Mouse (Mus musculus): Measurements from ENCODE around the gene Rgs16. TPM values are rescaled to one million over a fixed set of nuclear protein-coding genes. Genes with fewer than 3 reads are reported as not detected.
"Not testable (repeated sequence)": the region's sequence is repeated elsewhere in the genome, so short reads cannot be mapped to it uniquely, and the experiment has no call there.

Gene Rgs16
- total RNA-seq, 4 experiments from 2014 or later = 5.3 to 8.8 (median 7.4) TPM

DNA sequence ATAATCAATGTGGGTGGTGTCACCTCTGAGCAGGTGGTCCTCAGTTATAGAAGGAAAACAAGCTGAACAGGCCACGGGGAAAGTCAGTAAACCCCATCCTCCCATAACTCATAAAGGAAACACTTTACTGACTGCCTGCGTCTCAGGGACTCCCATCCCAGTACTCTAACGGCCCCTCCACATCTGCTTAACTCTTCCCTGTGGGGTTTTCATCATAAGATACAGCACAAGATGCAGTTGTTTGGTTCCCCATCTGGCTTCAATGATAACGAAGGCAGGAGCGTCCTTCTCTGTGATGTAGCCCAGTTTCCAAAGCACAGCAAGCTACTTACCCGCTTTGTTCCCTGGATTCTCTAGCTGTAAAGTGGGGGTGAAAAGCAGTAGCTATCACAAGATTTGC, 9.9 kb downstream of the Rgs16 start:
- no peak for DNase-seq (ENCODE audit: low spot score in 2 of 2)

GRCm38 (mm10) chr1:153751763-153752301, 11.7 kb downstream of the Rgs16 start:
- DNase-seq (ENCODE audit: low spot score in 2 of 2) = no peak

DNA sequence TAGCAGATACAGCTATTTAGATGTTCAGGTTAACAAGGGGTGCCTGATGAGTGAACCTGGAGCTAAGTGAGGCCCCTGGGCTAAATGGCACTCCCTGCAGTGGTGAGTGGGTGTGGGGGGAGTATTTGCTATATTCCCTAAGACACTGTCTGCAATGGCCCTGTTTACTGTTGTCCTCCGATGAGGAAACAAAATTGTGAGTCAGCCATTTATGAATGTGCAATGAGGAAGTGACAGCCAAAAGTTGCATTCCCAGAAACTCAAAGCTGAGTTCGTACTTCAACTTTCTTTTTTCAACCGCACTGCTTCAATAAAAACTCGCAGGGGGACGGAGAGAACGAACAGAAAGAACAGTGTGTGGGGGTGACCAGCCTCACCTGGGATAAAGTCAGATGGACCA, 12.4 kb downstream of the Rgs16 start:
- DNase-seq (ENCODE audit: low spot score in 2 of 2) = no peak

GRCm38 (mm10) chr1:153753725-153754464, 13.7 kb downstream of the Rgs16 start:
- no peak for DNase-seq (ENCODE audit: low spot score in 2 of 2)

DNA sequence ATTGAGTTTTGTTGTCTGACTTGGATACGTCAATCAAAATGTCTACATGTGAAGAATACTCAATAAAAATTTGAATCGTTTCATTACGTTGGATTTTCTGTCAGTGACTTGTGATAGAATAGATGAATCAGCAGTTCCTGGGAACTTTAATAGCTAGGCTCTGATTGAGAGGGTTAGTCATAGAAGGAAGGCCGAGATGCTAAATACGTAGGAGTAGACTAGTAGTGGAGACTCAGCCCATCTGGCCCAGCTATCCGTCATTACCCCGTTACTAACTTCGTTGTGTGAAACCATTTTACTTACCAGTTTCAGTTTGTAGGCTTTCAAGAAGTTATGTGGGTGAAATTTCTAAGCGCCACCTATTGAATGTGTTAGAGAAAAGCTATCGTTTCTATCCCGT, 24.0 kb downstream of the Rgs16 start:
- DNase-seq (ENCODE audit: low spot score in 2 of 2) = no peak

DNA sequence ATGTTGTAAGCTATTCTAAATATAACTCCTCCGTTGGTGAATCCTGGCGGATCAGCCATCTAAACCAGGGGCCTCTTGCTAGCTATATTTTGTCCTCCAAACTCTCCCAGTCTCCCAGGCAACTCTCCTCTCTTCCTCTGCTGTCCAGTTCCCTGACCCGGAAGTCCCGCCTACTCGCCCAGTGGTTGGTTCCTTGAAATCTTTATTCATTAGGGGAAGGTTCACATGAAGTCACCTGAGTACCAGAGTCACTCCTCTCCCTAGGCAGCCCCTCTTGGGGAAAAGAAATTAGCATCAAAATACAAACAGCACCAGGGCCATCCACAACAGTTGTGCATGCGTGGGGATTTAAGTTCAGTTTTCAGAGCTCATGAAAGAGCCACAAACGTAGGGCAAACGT, 26.1 kb downstream of the Rgs16 start:
- no peak for DNase-seq (ENCODE audit: low spot score in 2 of 2)

- no peak for DNase-seq (ENCODE audit: low spot score in 2 of 2)
These were observed 27.1 kb downstream of the Rgs16 start for GRCm38 (mm10) chr1:153767281-153767680.

DNA sequence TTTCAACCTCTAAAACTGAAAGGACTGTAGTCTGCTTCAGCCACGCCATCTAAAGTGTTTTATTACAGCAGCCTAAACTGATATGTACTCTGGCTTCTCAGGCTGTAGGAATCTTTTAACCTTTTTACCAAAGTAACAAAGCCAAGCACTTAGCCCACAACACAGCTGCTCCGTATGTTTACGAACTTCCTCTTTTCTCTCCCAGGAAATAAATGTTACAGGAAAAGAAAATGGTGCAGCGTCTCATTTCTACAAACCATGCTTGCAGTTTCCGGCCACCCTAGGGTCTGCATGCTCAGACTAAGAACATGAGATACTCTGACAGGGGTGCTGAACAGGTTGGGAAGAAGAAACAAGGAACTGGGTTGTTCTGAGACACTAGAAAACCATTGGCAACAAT, 28.3 kb downstream of the Rgs16 start:
- DNase-seq (ENCODE audit: low spot score in 2 of 2) = no peak

GRCm38 (mm10) chr1:153769571-153769970, 29.4 kb downstream of the Rgs16 start:
- not testable (repeated sequence) for DNase-seq (ENCODE audit: low spot score in 2 of 2)

GRCm38 (mm10) chr1:153769998-153770775, 30.0 kb downstream of the Rgs16 start:
- no peak for DNase-seq (ENCODE audit: low spot score in 2 of 2)

GRCm38 (mm10) chr1:153770776-153771167, 30.6 kb downstream of the Rgs16 start:
- no peak for DNase-seq (ENCODE audit: low spot score in 2 of 2)

DNA sequence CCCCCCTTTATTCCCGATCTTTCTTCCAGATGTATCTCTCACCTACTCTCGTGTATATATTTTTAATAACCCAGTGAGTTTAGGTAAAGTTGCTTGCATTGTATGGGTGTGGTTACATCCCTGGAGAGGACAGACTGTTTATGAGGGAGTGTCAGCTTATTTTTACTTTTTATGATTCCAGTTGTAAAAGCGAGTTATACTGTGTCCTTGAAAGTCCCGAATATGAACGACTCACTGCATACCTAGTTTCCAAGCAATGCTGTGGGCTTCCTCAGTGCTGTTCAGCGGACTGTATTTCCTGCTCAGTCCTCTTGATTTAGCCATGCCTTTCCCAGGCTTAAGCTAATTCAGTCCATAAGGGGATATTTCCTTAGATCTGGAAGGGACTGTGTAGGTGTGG, 35.0 kb downstream of the Rgs16 start:
- DNase-seq (ENCODE audit: low spot score in 2 of 2) = no peak

- peak in 1 of 2 experiments; percentile 13 for DNase-seq (ENCODE audit: low spot score in 2 of 2)
These were observed 36.1 kb downstream of the Rgs16 start for GRCm38 (mm10) chr1:153776257-153776656.

- no peak for DNase-seq (ENCODE audit: low spot score in 2 of 2)
These were observed 38.1 kb downstream of the Rgs16 start for GRCm38 (mm10) chr1:153778205-153778604.

GRCm38 (mm10) chr1:153783339-153783738, 43.2 kb downstream of the Rgs16 start:
- DNase-seq (ENCODE audit: low spot score in 2 of 2) = no peak

GRCm38 (mm10) chr1:153785608-153786007, 45.5 kb downstream of the Rgs16 start:
- no peak for DNase-seq (ENCODE audit: low spot score in 2 of 2)

GRCm38 (mm10) chr1:153790708-153791107, 50.6 kb downstream of the Rgs16 start:
- DNase-seq (ENCODE audit: low spot score in 2 of 2) = no peak

DNA sequence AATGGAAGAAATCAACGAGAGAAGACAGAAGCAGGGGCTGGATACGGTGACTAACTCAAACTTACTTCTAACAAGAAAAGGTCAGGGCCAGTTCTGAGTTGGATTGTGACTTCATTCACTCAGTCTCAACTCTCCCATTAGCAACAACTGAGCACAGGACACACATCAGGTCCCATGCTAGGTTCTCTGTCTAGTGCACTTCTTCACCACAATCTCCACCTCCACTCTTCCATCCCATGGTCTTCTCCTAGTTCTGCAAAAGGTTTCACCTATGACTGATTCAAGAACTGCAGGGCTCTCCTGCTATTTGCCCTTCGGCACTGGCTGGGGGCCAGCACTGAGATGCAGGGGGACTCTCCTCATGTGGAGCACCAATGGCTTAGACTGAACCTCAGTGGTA, 54.1 kb downstream of the Rgs16 start:
- DNase-seq (ENCODE audit: low spot score in 2 of 2) = no peak
